Mouse (Mus musculus) neural tube, embryonic 14.5 days (tissue): ENCODE measurements around the gene Pdia5. TPM values are rescaled to one million over a fixed set of nuclear protein-coding genes. Genes with fewer than 3 reads are reported as not detected.
A peak's percentile ranks its signal among the peaks of the same experiment; 100 is the strongest.

Source experiments
- ATAC-seq: fragments of 200-750 bp; cut with Nextera tagmentation; 2 replicates; pipeline ENCODE4 v1.8.0; 2017; ENCODE audit warnings: low read depth, mild to moderate bottlenecking, moderate TSS enrichment, moderate library complexity
- H3K27ac ChIP-seq: fragments of 300-500 bp; sonication (generic); 2 replicates; pipeline ENCODE4 v1.5.1; 2014; ENCODE audit warnings: low read depth, mild to moderate bottlenecking, control low read depth, low read length, moderate library complexity, mixed read lengths
- H3K27me3 ChIP-seq: fragments of 300-500 bp; sonication (generic); 2 replicates; pipeline ENCODE4 v1.6.1; 2014; ENCODE audit warnings: low read length; ENCODE audit not compliant: control insufficient read depth, insufficient read depth
- H3K36me3 ChIP-seq: fragments of 300-500 bp; sonication (generic); 2 replicates; pipeline ENCODE4 v1.6.1; 2014; ENCODE audit warnings: low read length, mixed read lengths; ENCODE audit not compliant: control insufficient read depth, insufficient read depth
- H3K4me1 ChIP-seq: fragments of 300-500 bp; sonication (generic); 2 replicates; pipeline ENCODE4 v1.6.1; 2014; ENCODE audit warnings: low read length; ENCODE audit not compliant: control insufficient read depth, insufficient read depth
- H3K4me2 ChIP-seq: fragments of 300-500 bp; sonication (generic); 2 replicates; pipeline ENCODE4 v1.6.1; 2014; ENCODE audit warnings: mild to moderate bottlenecking, low read depth, low read length, control low read depth
- H3K4me3 ChIP-seq: fragments of 300-500 bp; sonication (generic); 2 replicates; pipeline ENCODE4 v1.5.1; 2014; ENCODE audit warnings: low read depth, low read length, control low read depth, mixed read lengths
- H3K9ac ChIP-seq: fragments of 300-500 bp; sonication (generic); replicated peaks from 2 replicates; pipeline ENCODE4 v1.6.1; 2014; ENCODE audit warnings: low read depth, mild to moderate bottlenecking, control low read depth, low read length, mixed read lengths
- H3K9me3 ChIP-seq: fragments of 300-500 bp; sonication (generic); 2 replicates; pipeline ENCODE4 v1.6.1; 2016; ENCODE audit warnings: low read length; ENCODE audit not compliant: control insufficient read depth
- WGBS: fragments of 180-500 bp; shearing (Covaris S2); extraction: QIAGEN DNeasy Blood & Tissue Kit; methylation state at CpG from one replicate; pipeline ENCODE4 v1.1.7; 2014; 5-methylcytosine and 5-hydroxymethylcytosine counted together
- polyA plus RNA-seq: library from polyadenylated mRNA; unstranded; fragments of >200 nt; fragmentation: Nextera tagmentation; extraction: Ambion mirVana; gene quantifications from 2 replicates; pipeline ENCODE4 v1.2.1, GENCODE M21; 2014

Gene Pdia5
- polyA plus RNA-seq, 1 experiment from 2014 or later, result 3.2 TPM

GRCm38 (mm10) chr16:35487776-35488175 lies 2.9 kb downstream of the Pdia5 start:
- H3K9ac ChIP-seq, result no peak overlapping the region
- no peak overlapping the region for H3K4me2 ChIP-seq
- no peaks in the 10 kb centered on the region for H3K27me3 ChIP-seq
- no peaks in the 10 kb centered on the region for H3K9me3 ChIP-seq
- peaks cover 30% of the 10 kb centered on the region for H3K4me1 ChIP-seq
- 85% methylated on average over 4 of the region's 4 CpGs for WGBS
- H3K36me3 ChIP-seq, result no peaks in the 10 kb centered on the region
- H3K27ac ChIP-seq, result no peak overlapping the region
- no peak for ATAC-seq
- no peak overlapping the region for H3K4me3 ChIP-seq

DNA sequence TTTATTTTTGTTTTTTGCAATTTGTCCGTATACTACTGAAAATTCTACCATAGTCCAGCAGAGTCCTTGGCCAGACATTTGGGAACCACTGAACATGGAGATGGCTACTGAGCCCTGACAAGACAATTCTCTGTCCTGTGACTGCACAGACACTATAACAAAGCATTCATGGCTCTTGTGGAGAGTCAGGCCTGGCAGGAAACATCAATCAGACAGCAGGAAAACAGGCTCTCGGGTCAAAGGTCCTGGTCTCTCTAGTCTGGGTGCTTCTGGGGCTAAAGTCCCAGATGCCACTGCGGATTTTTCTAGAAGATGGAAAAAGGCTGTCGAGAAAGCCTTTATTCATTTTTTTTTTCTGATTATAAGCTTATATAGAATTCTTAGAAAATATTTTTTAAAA lies 3.6 kb downstream of the Pdia5 start:
- ATAC-seq, result no peak
- no peak overlapping the region for H3K4me3 ChIP-seq
- H3K9ac ChIP-seq, result no peak overlapping the region
- H3K4me1 ChIP-seq, result peaks cover 30% of the 10 kb centered on the region
- no peaks in the 10 kb centered on the region for H3K9me3 ChIP-seq
- H3K4me2 ChIP-seq, result no peak overlapping the region
- no peaks in the 10 kb centered on the region for H3K36me3 ChIP-seq
- WGBS, result 20% methylated on average over 4 of the region's 4 CpGs
- H3K27ac ChIP-seq, result no peak overlapping the region
- H3K27me3 ChIP-seq, result no peaks in the 10 kb centered on the region

- peaks cover 30% of the 10 kb centered on the region for H3K4me1 ChIP-seq
- no peak overlapping the region for H3K4me3 ChIP-seq
- H3K4me2 ChIP-seq, result no peak overlapping the region
- H3K36me3 ChIP-seq, result no peaks in the 10 kb centered on the region
- ATAC-seq, result no peak
- WGBS, result 72% methylated on average over 9 of the region's 9 CpGs
- no peak overlapping the region for H3K9ac ChIP-seq
- no peaks in the 10 kb centered on the region for H3K9me3 ChIP-seq
- no peaks in the 10 kb centered on the region for H3K27me3 ChIP-seq
- H3K27ac ChIP-seq, result no peak overlapping the region
Measured at GRCm38 (mm10) chr16:35485711-35486110, 5.0 kb downstream of the Pdia5 start.

- Histone ChIP-seq H3K9ac (no peak overlapping the region), H3K27me3 (no peaks in the 10 kb centered on the region), H3K36me3 (no peaks in the 10 kb centered on the region), H3K4me1 (peaks cover 24% of the 10 kb centered on the region), H3K9me3 (no peaks in the 10 kb centered on the region), H3K4me2 (no peak overlapping the region), H3K27ac (no peak overlapping the region), H3K4me3 (no peak overlapping the region)
- no peak for ATAC-seq
- WGBS, result 55% methylated on average over 8 of the region's 8 CpGs
Measured at GRCm38 (mm10) chr16:35484526-35485233, 6.0 kb downstream of the Pdia5 start.

- Histone ChIP-seq H3K9ac (no peak overlapping the region), H3K4me2 (no peak overlapping the region), H3K4me1 (peaks cover 18% of the 10 kb centered on the region), H3K36me3 (no peaks in the 10 kb centered on the region), H3K27ac (no peak overlapping the region), H3K4me3 (no peak overlapping the region), H3K9me3 (no peaks in the 10 kb centered on the region), H3K27me3 (no peaks in the 10 kb centered on the region)
- ATAC-seq, result 0 out of 2 replicates have a peak, but pooled peaks have one; percentile 11
- WGBS, result 6% methylated on average over 4 of the region's 4 CpGs
Measured at GRCm38 (mm10) chr16:35484105-35484504, 6.6 kb downstream of the Pdia5 start.

DNA sequence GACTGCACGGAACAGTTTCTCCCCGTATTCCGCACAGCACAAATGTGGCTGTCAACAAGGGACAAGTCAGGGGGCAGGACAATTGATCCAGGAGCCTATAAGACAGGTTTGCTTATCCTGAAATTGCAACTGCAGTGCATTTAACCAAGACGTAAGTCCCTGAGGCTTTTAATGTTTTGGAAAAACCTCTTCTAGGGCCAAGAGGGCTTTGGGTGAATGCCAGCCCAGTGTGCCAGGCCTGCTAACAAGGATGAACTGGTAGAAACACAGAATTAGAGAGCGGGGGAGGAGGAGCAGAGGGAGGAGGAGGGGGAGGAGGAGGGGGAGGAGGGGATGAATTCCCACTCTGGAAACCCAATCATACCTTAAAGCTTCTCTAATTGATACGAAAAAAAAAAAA lies 11.4 kb downstream of the Pdia5 start:
- no peak for ATAC-seq
- 60% methylated on average over 6 of the region's 6 CpGs for WGBS
- Histone ChIP-seq H3K4me3 (no peak overlapping the region), H3K9ac (no peak overlapping the region), H3K27ac (no peak overlapping the region), H3K36me3 (no peaks in the 10 kb centered on the region), H3K9me3 (no peaks in the 10 kb centered on the region), H3K27me3 (no peaks in the 10 kb centered on the region), H3K4me2 (no peak overlapping the region), H3K4me1 (peaks cover 7% of the 10 kb centered on the region)

GRCm38 (mm10) chr16:35477273-35477672 lies 13.4 kb downstream of the Pdia5 start:
- no peaks in the 10 kb centered on the region for H3K9me3 ChIP-seq
- H3K4me2 ChIP-seq, result no peak overlapping the region
- H3K9ac ChIP-seq, result no peak overlapping the region
- 69% methylated on average over 1 of the region's 1 CpGs for WGBS
- no peak overlapping the region for H3K4me3 ChIP-seq
- no peak for ATAC-seq
- no peaks in the 10 kb centered on the region for H3K36me3 ChIP-seq
- no peaks in the 10 kb centered on the region for H3K4me1 ChIP-seq
- no peak overlapping the region for H3K27ac ChIP-seq
- no peaks in the 10 kb centered on the region for H3K27me3 ChIP-seq

- Histone ChIP-seq H3K4me2 (no peak overlapping the region), H3K36me3 (no peaks in the 10 kb centered on the region), H3K9me3 (no peaks in the 10 kb centered on the region), H3K9ac (no peak overlapping the region), H3K27me3 (no peaks in the 10 kb centered on the region), H3K4me1 (no peaks in the 10 kb centered on the region), H3K4me3 (no peak overlapping the region), H3K27ac (no peak overlapping the region)
- ATAC-seq, result no peak
- 89% methylated on average over 14 of the region's 14 CpGs for WGBS
Measured at GRCm38 (mm10) chr16:35472569-35473275, 18.0 kb downstream of the Pdia5 start.

GRCm38 (mm10) chr16:35471841-35472568 lies 18.7 kb downstream of the Pdia5 start:
- no peak for ATAC-seq
- 86% methylated on average over 17 of the region's 17 CpGs for WGBS
- H3K4me2 ChIP-seq, result no peak overlapping the region

More at GRCm38 (mm10) chr16:35471841-35472568, 18.7 kb downstream of the Pdia5 start:
- H3K4me3 ChIP-seq, result no peak overlapping the region
- no peak overlapping the region for H3K27ac ChIP-seq
- H3K36me3 ChIP-seq, result no peaks in the 10 kb centered on the region
- H3K9me3 ChIP-seq, result no peaks in the 10 kb centered on the region
- H3K27me3 ChIP-seq, result no peaks in the 10 kb centered on the region
- no peaks in the 10 kb centered on the region for H3K4me1 ChIP-seq
- no peak overlapping the region for H3K9ac ChIP-seq
